Mouse (Mus musculus): ENCODE results near the gene Klhl10. TPM values are rescaled to one million over a fixed set of nuclear protein-coding genes. Genes with fewer than 3 reads are reported as not detected.

Klhl10 gene
- polyA plus RNA-seq, 1 experiment = 0.13 TPM

DNA sequence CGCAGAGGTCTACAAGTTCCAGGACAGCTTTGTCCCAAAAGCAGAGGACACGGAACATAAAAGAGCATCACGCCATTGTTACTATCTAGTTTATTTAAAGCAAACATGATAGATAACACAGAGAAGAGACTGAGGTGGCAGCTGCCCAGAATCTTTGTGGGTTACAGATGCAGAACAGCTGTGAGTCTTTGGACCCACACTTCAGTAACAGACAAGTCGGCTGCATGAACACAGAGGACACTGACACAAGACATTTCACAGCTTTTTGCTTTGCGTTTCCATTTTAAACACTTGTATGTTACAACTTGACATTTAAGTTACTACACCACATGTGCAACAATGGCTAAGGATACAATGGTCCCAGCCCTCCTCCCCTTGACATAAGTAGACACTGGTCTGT lies 34.6 kb downstream of the Klhl10 start:
- no peaks in the 10 kb centered on the region for H3K27me3 ChIP-seq (replicated peaks; ENCODE audit: control insufficient read depth, insufficient read depth, low read length)
- TF ChIP-seq POLR2A (IDR thresholded peaks at IDR 0.05; ENCODE audit: low read depth, low read length) = no peak
- no peak for TF ChIP-seq CTCF (conservative IDR thresholded peaks at IDR 0.05; ENCODE audit: insufficient read depth, insufficient read length, low read depth, low read length)
- WGBS = 91% methylated on average over 5 of the region's 5 CpGs
- DNase-seq = no peak
- no peak overlapping the region for H3K27ac ChIP-seq (ENCODE audit: insufficient read depth, low read depth, low read length)
- H3K36me3 ChIP-seq (ENCODE audit: control insufficient read depth, insufficient read depth, low read length) = peaks cover 7% of the 10 kb centered on the region; the same call in 1 of the 2 replicates
- H3K4me3 ChIP-seq (ENCODE audit: insufficient read depth, low read depth, low read length) = no peak overlapping the region
- peaks cover 5% of the 10 kb centered on the region; the same call in 1 of the 2 replicates for H3K4me1 ChIP-seq (ENCODE audit: control insufficient read depth, insufficient read depth, low read length)

- Histone ChIP-seq H3K27me3 (replicated peaks; ENCODE audit: control insufficient read depth, insufficient read depth, low read length) (no peaks in the 10 kb centered on the region), H3K36me3 (ENCODE audit: control insufficient read depth, insufficient read depth, low read length) (peaks cover 7% of the 10 kb centered on the region; the same call in 1 of the 2 replicates), H3K27ac (ENCODE audit: insufficient read depth, low read depth, low read length) (no peak overlapping the region), H3K4me1 (ENCODE audit: control insufficient read depth, insufficient read depth, low read length) (no peaks in the 10 kb centered on the region), H3K4me3 (ENCODE audit: insufficient read depth, low read depth, low read length) (no peak overlapping the region)
- DNase-seq = no peak
- 78% methylated on average over 7 of the region's 7 CpGs for WGBS
- TF ChIP-seq POLR2A (IDR thresholded peaks at IDR 0.05; ENCODE audit: low read depth, low read length) (no peak), CTCF (conservative IDR thresholded peaks at IDR 0.05; ENCODE audit: insufficient read depth, insufficient read length, low read depth, low read length) (no peak)
Observed at GRCm38 (mm10) chr11:100479152-100479551, 37.4 kb downstream of the Klhl10 start.

DNA sequence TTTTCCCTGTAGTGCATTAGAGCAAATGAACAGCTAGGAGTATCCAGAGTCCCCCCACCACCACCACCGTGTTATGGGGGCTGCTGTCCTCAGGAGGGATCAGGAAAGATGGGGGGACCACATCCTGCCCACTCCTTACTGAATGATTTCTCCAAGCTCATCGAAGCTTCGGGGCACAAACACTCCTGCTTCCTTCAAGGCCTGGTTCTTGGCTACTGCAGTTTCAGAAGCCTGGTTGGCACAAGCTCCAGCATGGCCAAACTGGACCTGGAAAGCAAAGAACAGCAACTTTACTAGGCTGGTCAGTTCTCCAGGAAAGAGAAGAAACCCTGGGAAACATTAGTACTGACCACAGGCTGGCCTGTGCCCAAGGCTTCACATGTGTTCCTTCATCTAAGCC lies 42.7 kb downstream of the Klhl10 start:
- TF ChIP-seq POLR2A (IDR thresholded peaks at IDR 0.05; ENCODE audit: low read depth, low read length) (no peak), CTCF (conservative IDR thresholded peaks at IDR 0.05; ENCODE audit: insufficient read depth, insufficient read length, low read depth, low read length) (no peak)
- H3K4me3 ChIP-seq (ENCODE audit: insufficient read depth, low read depth, low read length) = no peak overlapping the region
- no peak for DNase-seq
- H3K36me3 ChIP-seq (ENCODE audit: control insufficient read depth, insufficient read depth, low read length) = peaks cover 3% of the 10 kb centered on the region; the same call in 1 of the 2 replicates
- no peak overlapping the region for H3K27ac ChIP-seq (ENCODE audit: insufficient read depth, low read depth, low read length)
- WGBS = 93% methylated on average over 3 of the region's 3 CpGs
- no peaks in the 10 kb centered on the region; the same call in 1 of the 2 replicates for H3K4me1 ChIP-seq (ENCODE audit: control insufficient read depth, insufficient read depth, low read length)
- H3K27me3 ChIP-seq (replicated peaks; ENCODE audit: control insufficient read depth, insufficient read depth, low read length) = no peaks in the 10 kb centered on the region

DNA sequence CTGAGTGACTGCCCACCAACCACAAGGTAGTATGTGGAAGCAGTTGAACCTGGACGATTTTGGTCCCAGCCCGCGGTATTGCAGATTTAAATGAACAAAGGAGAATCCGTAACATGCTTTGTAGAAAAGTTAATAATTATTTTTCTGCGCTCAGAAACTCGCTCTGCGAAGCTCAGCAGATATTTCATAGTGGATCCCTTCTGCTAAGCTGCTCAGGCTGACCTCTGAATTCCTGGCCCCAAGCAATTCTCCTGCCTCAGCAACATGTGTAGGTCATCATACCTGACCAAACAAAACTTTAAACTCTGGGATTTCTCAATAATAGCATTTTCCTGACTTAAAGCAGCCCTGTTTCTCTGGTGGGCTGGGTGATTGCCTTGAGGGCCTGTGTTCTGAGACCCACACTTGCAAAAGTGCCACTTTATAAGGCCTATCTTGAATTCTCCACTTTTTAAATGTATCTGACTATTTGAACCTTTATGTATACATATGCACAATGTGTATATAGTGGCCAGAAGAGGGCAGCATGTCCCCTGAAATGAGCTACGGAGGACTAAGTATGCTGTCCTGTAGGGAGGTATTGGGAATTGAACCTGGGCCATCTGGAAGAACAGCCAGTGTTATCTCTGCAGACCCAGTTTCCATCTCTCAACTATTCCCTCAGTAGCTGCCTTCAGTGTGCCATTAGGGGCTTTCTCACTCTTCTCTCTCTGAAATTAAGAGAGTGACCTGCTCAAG lies 44.3 kb downstream of the Klhl10 start:
- Histone ChIP-seq H3K4me3 (ENCODE audit: insufficient read depth, low read depth, low read length) (no peak overlapping the region), H3K4me1 (ENCODE audit: control insufficient read depth, insufficient read depth, low read length) (no peaks in the 10 kb centered on the region; the same call in 1 of the 2 replicates), H3K36me3 (ENCODE audit: control insufficient read depth, insufficient read depth, low read length) (peaks cover under 1% of the 10 kb centered on the region; the same call in 1 of the 2 replicates), H3K27me3 (replicated peaks; ENCODE audit: control insufficient read depth, insufficient read depth, low read length) (no peaks in the 10 kb centered on the region), H3K27ac (ENCODE audit: insufficient read depth, low read depth, low read length) (no peak overlapping the region)
- DNase-seq = peak; percentile 64
- TF ChIP-seq CTCF (conservative IDR thresholded peaks at IDR 0.05; ENCODE audit: insufficient read depth, insufficient read length, low read depth, low read length) (peak; percentile 34; the same call in 1 of the 2 replicates), POLR2A (IDR thresholded peaks at IDR 0.05; ENCODE audit: low read depth, low read length) (no peak)
- WGBS = 58% methylated on average over 8 of the region's 8 CpGs

DNA sequence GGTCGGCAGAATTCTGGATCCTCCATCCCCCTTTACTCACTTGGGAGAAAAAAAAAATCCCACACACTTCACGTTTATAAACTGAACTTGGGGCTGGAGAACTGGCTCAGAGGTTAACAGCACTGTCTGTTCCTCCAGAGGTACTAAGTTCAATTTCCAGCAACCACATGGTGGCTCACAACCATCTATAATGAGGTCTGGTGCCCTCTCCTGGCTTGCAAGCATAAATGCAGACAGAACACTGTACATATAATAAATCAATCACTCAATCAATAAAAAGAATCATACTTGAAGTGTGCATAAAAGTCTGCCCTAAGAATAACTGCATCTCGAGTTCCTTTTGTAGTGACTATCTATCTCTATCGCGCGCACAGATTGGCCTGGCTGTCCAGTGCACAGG lies 49.2 kb downstream of the Klhl10 start:
- Histone ChIP-seq H3K36me3 (ENCODE audit: control insufficient read depth, insufficient read depth, low read length) (no peaks in the 10 kb centered on the region; the same call in 1 of the 2 replicates), H3K4me3 (ENCODE audit: insufficient read depth, low read depth, low read length) (no peak overlapping the region), H3K27me3 (replicated peaks; ENCODE audit: control insufficient read depth, insufficient read depth, low read length) (no peaks in the 10 kb centered on the region), H3K4me1 (ENCODE audit: control insufficient read depth, insufficient read depth, low read length) (no peaks in the 10 kb centered on the region), H3K27ac (ENCODE audit: insufficient read depth, low read depth, low read length) (no peak overlapping the region)
- WGBS = 86% methylated on average over 6 of the region's 6 CpGs
- DNase-seq = peak; percentile 18
- TF ChIP-seq POLR2A (IDR thresholded peaks at IDR 0.05; ENCODE audit: low read depth, low read length) = no peak
- TF ChIP-seq CTCF (conservative IDR thresholded peaks at IDR 0.05; ENCODE audit: insufficient read depth, insufficient read length, low read depth, low read length) = peak; percentile 42

- Histone ChIP-seq H3K36me3 (ENCODE audit: control insufficient read depth, insufficient read depth, low read length) (no peaks in the 10 kb centered on the region; the same call in 1 of the 2 replicates), H3K4me1 (ENCODE audit: control insufficient read depth, insufficient read depth, low read length) (no peaks in the 10 kb centered on the region), H3K27ac (ENCODE audit: insufficient read depth, low read depth, low read length) (peak overlapping the region; percentile 29; the same call in 1 of the 2 replicates), H3K27me3 (replicated peaks; ENCODE audit: control insufficient read depth, insufficient read depth, low read length) (no peaks in the 10 kb centered on the region), H3K4me3 (ENCODE audit: insufficient read depth, low read depth, low read length) (peak overlapping the region; percentile 39)
- DNase-seq = no peak
- 80% methylated on average over 12 of the region's 12 CpGs for WGBS
- TF ChIP-seq POLR2A (IDR thresholded peaks at IDR 0.05; ENCODE audit: low read depth, low read length) (no peak), CTCF (conservative IDR thresholded peaks at IDR 0.05; ENCODE audit: insufficient read depth, insufficient read length, low read depth, low read length) (no peak)
Observed at GRCm38 (mm10) chr11:100493771-100494170, 52.1 kb downstream of the Klhl10 start.

- WGBS = 70% methylated on average over 3 of the region's 3 CpGs
- Histone ChIP-seq H3K4me1 (ENCODE audit: control insufficient read depth, insufficient read depth, low read length) (peaks cover 14% of the 10 kb centered on the region), H3K27me3 (replicated peaks; ENCODE audit: control insufficient read depth, insufficient read depth, low read length) (no peaks in the 10 kb centered on the region), H3K4me3 (ENCODE audit: insufficient read depth, low read depth, low read length) (no peak overlapping the region), H3K36me3 (ENCODE audit: control insufficient read depth, insufficient read depth, low read length) (peaks cover 1% of the 10 kb centered on the region; the same call in 1 of the 2 replicates), H3K27ac (ENCODE audit: insufficient read depth, low read depth, low read length) (peak overlapping the region; percentile 36; the same call in 1 of the 2 replicates)
- DNase-seq = no peak
- TF ChIP-seq POLR2A (IDR thresholded peaks at IDR 0.05; ENCODE audit: low read depth, low read length) (no peak), CTCF (conservative IDR thresholded peaks at IDR 0.05; ENCODE audit: insufficient read depth, insufficient read length, low read depth, low read length) (no peak)
Observed at GRCm38 (mm10) chr11:100500241-100500640, 58.5 kb downstream of the Klhl10 start.

Measured in kidney, adult 2 months (tissue).